Mouse (Mus musculus): Measurements from ENCODE around the gene Gm20696.

DNA sequence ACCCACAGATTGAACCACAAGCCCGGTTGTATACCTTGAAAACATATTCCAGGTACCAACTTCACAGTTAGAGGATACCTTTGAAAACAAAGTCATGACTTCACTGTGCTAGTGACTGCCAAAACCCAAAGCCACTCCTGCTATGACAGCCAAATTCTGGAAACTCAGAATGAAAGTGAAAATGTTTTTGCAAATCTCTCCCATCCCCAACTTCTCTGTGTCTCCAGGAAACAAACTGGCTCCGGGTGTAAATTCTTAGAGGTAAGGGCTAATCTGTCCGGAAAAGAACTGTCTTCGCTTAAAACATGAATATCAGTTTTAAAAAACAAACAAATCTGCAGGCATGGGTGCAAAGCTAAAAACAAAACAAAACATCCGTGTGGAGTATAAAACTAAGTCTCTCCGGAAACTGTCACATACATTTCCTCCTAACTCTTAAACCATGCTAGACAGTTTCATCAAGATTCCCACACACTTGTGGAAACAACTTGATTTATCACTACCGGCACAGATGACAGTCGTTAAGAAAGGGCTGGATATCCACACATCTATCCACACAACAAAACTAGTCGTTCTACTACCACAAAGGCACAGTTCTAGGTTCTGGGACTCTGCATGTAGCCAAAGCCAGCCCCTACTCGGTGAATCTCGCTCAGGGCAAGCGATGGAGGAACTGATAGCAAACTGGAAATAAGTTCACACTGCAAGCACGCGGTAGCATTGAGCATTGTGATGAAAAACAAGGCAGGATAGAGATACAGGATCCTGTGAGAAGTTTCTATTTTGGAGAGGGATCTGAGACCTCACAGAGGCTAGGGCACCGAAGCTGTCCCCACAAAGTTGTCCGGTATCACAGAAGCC lies 910 bp downstream of the Gm20696 start:
- TF ChIP-seq GATA1 (IDR thresholded peaks at IDR 0.05; ENCODE audit: borderline replicate concordance, low read length) (no peak), FLI1 (IDR thresholded peaks at IDR 0.05; ENCODE audit: low read length) (no peak)
